Mouse (Mus musculus) hindbrain, embryonic 15.5 days (tissue): ENCODE measurements around the gene Tkfc. TPM values are rescaled to one million over a fixed set of nuclear protein-coding genes. Genes with fewer than 3 reads are reported as not detected.
"Not testable (repeated sequence)": the region's sequence is repeated elsewhere in the genome, so short reads cannot be mapped to it uniquely, and the experiment has no call there.

Source experiments
- ATAC-seq: fragments of 200-750 bp; cut with Nextera tagmentation; 2 replicates; pipeline ENCODE4 v1.8.0; 2017; ENCODE audit warnings: low read depth, moderate number of reproducible peaks, moderate TSS enrichment; ENCODE audit not compliant: low FRiP score
- H3K27ac ChIP-seq: fragments of 300-500 bp; sonication (generic); replicated peaks from 2 replicates; pipeline ENCODE4 v1.5.1; 2015; ENCODE audit warnings: mild to moderate bottlenecking, inconsistent platforms
- H3K27me3 ChIP-seq: fragments of 300-500 bp; sonication (generic); 2 replicates; pipeline ENCODE4 v1.6.1; 2015; ENCODE audit warnings: control low read depth, inconsistent platforms
- H3K36me3 ChIP-seq: fragments of 300-500 bp; sonication (generic); 2 replicates; pipeline ENCODE4 v1.6.1; 2015; ENCODE audit warnings: control low read depth, inconsistent platforms
- H3K4me1 ChIP-seq: fragments of 300-500 bp; sonication (generic); replicated peaks from 2 replicates; pipeline ENCODE4 v1.6.1; 2015; ENCODE audit warnings: control low read depth, inconsistent platforms
- H3K4me2 ChIP-seq: fragments of 300-500 bp; sonication (generic); 2 replicates; pipeline ENCODE4 v1.6.1; 2015; ENCODE audit warnings: moderate library complexity, mild to moderate bottlenecking, inconsistent platforms
- H3K4me3 ChIP-seq: fragments of 300-500 bp; sonication (generic); 2 replicates; pipeline ENCODE4 v1.5.1; 2015; ENCODE audit warnings: mild to moderate bottlenecking, inconsistent platforms
- H3K9ac ChIP-seq: fragments of 300-500 bp; sonication (generic); 2 replicates; pipeline ENCODE4 v1.6.1; 2015; ENCODE audit warnings: inconsistent platforms
- H3K9me3 ChIP-seq: fragments of 300-500 bp; sonication (generic); 2 replicates; pipeline ENCODE4 v1.6.1; 2016; ENCODE audit warnings: control low read depth, inconsistent platforms
- WGBS: fragments of 180-500 bp; shearing (Covaris S2); methylation state at CpG from one replicate; pipeline ENCODE4 v1.1.7; 2015; 5-methylcytosine and 5-hydroxymethylcytosine counted together
- polyA plus RNA-seq: library from polyadenylated mRNA; unstranded; fragments of >200 nt; fragmentation: Nextera tagmentation; extraction: Ambion mirVana; gene quantifications from 2 replicates; pipeline ENCODE4 v1.2.1, GENCODE M21; 2015

The Tkfc gene
- polyA plus RNA-seq, 1 experiment from 2014 or later: 28.3 TPM

DNA sequence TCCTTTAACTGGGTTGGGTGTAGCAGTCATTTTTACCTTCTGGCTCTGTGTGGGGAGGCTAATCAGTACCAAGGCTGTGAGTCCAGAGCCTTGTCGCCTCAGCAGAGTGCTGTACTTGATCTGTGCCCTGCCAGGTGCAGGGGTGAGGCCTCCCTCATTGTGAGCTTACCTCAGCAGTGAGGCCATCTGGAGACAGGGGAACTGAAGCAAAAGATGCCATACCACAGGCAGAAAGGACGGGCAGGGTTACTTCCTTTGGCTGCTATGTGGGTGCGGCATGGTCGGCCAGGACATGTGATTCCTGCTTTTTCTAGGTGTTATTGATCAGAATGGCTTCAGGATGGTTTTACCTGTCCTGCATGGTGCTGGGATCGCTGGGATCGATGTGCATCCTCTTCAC is 23.5 kb downstream of the Tkfc start:
- no peak overlapping the region for H3K27ac ChIP-seq
- no peak overlapping the region for H3K9ac ChIP-seq
- no peak overlapping the region for H3K4me2 ChIP-seq
- peaks cover 14% of the 10 kb centered on the region for H3K4me1 ChIP-seq
- peaks cover 2% of the 10 kb centered on the region; the same call in 1 of the 2 replicates for H3K36me3 ChIP-seq
- no peaks in the 10 kb centered on the region for H3K9me3 ChIP-seq
- H3K27me3 ChIP-seq: no peaks in the 10 kb centered on the region
- no peak overlapping the region for H3K4me3 ChIP-seq
- 83% methylated on average over 6 of the region's 6 CpGs for WGBS
- no peak for ATAC-seq

DNA sequence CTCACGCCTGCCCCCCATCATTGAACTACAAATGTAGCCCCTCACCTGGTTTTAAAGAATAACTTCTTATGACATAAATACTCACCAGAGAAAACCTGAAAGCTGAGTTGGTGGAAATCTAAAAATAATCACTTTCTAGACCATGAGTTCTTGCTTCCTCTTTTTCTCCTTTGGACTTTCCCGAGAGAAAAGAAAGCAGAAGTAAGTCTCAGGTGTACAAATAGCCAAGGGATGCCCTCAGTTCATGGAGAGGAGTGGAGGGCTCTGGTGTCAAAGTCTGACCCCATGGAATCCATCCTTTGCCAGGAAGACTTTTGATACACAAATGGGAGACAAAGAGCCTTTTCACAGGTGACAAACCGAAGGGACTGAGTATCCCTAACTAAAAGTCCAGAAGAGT is 24.7 kb downstream of the Tkfc start:
- Histone ChIP-seq H3K36me3 (peaks cover 2% of the 10 kb centered on the region; the same call in 1 of the 2 replicates), H3K4me2 (no peak overlapping the region), H3K27me3 (no peaks in the 10 kb centered on the region), H3K9ac (no peak overlapping the region), H3K4me1 (peaks cover 21% of the 10 kb centered on the region), H3K4me3 (no peak overlapping the region), H3K9me3 (no peaks in the 10 kb centered on the region), H3K27ac (no peak overlapping the region)
- WGBS: 84% methylated on average over 3 of the region's 3 CpGs
- no peak for ATAC-seq

DNA sequence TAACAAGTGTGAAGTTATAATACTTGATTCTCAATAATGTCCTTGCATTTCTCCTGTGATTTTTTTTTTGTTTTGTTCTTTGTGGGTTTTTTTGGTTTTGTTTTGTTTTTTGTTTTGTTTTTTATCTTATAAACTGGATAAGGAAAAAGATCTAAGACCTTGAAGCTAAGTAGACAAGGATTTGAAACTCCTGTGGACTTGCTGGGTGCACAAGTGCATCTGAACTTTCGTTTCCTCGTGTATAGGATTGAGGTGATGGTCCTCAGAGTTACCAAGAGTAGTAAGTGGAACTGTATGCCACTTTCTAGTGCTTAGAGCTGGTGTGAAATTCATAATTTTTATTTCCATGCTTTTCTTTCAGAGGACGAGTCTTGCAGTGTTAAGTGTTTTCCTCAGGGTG is 25.4 kb downstream of the Tkfc start:
- no peak overlapping the region for H3K9ac ChIP-seq
- 83% methylated on average over 3 of the region's 3 CpGs for WGBS
- no peak overlapping the region for H3K4me2 ChIP-seq
- H3K4me1 ChIP-seq: peaks cover 27% of the 10 kb centered on the region
- no peak overlapping the region for H3K4me3 ChIP-seq
- no peak overlapping the region for H3K27ac ChIP-seq
- no peaks in the 10 kb centered on the region for H3K9me3 ChIP-seq
- peaks cover under 1% of the 10 kb centered on the region; the same call in 1 of the 2 replicates for H3K36me3 ChIP-seq
- ATAC-seq: no peak
- no peaks in the 10 kb centered on the region for H3K27me3 ChIP-seq

DNA sequence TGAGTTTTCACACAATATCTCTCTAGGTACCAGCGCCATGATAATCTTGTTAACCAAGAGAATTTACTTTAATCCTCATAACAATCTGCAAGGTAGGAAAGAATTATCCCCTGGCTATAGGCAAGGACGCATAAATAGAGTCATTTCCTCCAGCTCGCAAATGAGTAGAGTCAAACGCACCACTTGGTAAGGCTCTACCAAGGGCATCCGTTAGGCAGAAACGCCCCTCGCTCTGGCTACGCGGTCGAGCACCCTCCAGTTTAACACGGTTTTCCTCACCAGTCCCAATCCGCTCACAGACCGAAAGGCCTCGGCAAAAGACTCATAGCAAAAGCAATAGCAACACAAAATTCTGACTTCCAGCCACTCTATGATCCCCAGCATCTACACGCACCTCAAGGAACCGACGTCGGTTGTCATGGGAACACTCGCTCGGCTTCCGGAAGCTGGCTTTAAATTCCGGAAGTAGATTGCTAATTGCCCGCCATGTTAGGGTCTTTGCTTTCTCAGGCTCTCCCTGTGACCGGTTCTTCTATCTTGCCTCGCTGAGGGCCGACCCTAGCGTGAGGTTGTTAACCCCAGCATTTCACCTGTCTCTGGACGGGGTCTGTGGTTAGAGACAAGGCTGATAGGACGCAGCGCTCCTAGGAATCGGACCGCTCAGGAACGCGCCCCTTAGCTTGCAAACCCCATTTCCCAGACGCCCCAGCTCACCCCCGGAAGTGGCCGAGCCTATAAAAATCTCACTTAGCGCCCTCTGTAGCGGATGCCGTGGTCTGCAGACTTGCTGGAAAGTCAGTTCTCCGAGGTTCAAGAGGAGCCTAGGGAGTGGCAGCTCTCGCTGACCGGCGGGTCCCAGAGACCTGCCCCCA is 28.5 kb downstream of the Tkfc start, which contains the start of the genes Cyb561a3 and Tmem138:
Gene Cyb561a3, plus strand, starts transcription at position 483 of the 872 bp plus-strand sequence.
Gene Tmem138, minus strand, starts transcription at position 673 of the 872 bp plus-strand sequence.
- Histone ChIP-seq H3K4me1 (peaks cover 27% of the 10 kb centered on the region), H3K4me3 (peak within 1 kb of the TSS; percentile 74), H3K27ac (peak within 1 kb of the TSS; percentile 95), H3K9me3 (no peaks in the 10 kb centered on the region), H3K4me2 (peak within 1 kb of the TSS; percentile 67), H3K9ac (peak within 1 kb of the TSS; percentile 77), H3K27me3 (no peaks in the 10 kb centered on the region), H3K36me3 (peaks cover 25% of the 10 kb centered on the region)
- under 1% methylated on average over 44 of the region's 44 CpGs for WGBS
- peak; percentile 98 for ATAC-seq

DNA sequence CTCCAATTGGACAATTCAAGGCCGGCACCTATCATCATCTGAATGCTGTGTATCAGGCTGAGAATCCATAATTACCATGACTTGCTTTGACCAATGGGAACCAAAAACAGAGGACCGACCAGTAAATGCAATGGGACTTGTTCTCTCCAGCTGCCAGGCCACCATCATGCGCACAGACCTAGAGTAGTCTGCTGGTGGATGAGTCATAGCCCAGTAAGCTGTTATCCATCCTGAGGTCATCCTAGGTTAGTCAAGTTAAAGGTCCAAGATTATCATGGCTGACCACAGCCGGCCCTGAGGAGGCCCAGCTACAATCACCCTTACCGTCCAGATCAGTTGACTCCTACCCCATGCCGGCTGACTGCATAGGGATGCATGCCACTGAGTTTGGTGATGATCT is 35.8 kb downstream of the Tkfc start:
- no peaks in the 10 kb centered on the region for H3K4me1 ChIP-seq
- ATAC-seq: no peak
- no peak overlapping the region for H3K9ac ChIP-seq
- H3K9me3 ChIP-seq: no peaks in the 10 kb centered on the region
- no peak overlapping the region for H3K4me2 ChIP-seq
- H3K36me3 ChIP-seq: peaks cover 49% of the 10 kb centered on the region
- H3K27ac ChIP-seq: no peak overlapping the region
- WGBS: 96% methylated on average over 6 of the region's 6 CpGs
- no peak overlapping the region for H3K4me3 ChIP-seq
- H3K27me3 ChIP-seq: no peaks in the 10 kb centered on the region

DNA sequence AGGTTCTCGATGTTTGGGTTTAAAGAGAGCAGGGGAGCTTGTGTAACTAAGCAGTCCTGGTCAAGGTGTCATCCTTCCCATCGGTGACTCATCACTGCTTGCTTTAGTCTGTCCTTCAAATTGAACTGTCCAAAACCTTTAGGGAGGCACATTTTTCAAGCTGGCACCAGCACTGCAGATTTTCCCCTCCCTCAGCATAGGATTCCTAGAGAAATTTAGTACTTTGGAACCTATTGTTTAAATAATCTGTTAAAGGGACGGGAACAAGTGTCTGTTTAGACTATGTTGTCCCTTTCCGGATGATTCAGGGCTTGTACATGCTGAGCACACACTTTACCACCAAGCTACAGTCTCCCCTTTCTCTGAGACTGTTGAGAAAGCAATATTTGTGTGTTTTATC is 40.2 kb downstream of the Tkfc start:
- no peak for ATAC-seq
- 81% methylated on average over 4 of the region's 4 CpGs for WGBS
- Histone ChIP-seq H3K27ac (no peak overlapping the region), H3K4me2 (no peak overlapping the region), H3K9ac (no peak overlapping the region), H3K9me3 (no peaks in the 10 kb centered on the region), H3K36me3 (peaks cover 13% of the 10 kb centered on the region), H3K4me3 (no peak overlapping the region), H3K27me3 (no peaks in the 10 kb centered on the region), H3K4me1 (no peaks in the 10 kb centered on the region)

DNA sequence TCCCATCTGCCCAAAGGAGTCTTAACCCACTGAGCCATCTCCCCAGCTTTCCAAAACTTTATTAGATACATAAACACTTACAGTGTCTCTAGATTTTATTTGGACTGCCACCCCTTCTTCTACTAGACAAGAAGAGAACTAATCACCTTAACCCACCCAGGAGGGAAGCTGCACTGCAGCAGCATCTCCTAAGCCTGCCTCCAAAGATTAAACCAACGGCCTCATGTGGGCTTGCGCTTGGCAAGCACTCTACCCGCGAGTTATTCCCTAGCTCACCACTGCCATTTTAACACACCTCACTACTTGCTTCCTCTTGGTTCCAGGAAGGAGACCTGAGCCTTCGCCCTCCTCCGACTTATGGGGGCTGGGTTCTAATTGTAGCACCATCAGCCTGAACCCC is 41.2 kb downstream of the Tkfc start:
- WGBS: 86% methylated on average over 6 of the region's 6 CpGs
- H3K27ac ChIP-seq: no peak overlapping the region

DNA sequence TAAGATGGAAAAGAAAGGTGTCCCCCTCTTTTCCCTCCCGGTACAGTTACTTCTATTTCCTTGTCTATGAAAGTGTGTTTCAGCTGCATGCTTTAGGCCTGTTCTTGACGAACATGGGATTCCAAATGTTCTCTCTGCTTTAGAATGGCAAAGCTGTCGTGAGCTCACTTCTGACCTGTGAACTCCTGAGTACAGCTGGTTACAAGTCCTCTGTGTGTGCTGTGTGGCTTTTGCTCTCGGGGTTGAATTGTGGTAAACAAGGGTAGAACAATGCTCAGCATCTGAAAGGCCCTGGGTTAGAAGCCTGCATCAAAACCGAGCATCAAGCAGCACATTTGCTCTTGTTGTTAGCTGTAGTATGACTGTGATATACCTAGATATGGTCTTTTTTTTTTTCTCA is 43.1 kb downstream of the Tkfc start:
- Histone ChIP-seq H3K9ac (no peak overlapping the region), H3K4me3 (no peak overlapping the region), H3K9me3 (no peaks in the 10 kb centered on the region), H3K4me2 (no peak overlapping the region), H3K36me3 (no peaks in the 10 kb centered on the region), H3K27ac (no peak overlapping the region), H3K4me1 (no peaks in the 10 kb centered on the region), H3K27me3 (no peaks in the 10 kb centered on the region)
- ATAC-seq: no peak
- WGBS: 58% methylated on average over 5 of the region's 5 CpGs

More for the DNA sequence above, 41.2 kb downstream of the Tkfc start:
- no peaks in the 10 kb centered on the region for H3K4me1 ChIP-seq
- no peak overlapping the region for H3K4me3 ChIP-seq
- no peaks in the 10 kb centered on the region for H3K9me3 ChIP-seq
- H3K4me2 ChIP-seq: no peak overlapping the region
- H3K9ac ChIP-seq: no peak overlapping the region
- peaks cover 6% of the 10 kb centered on the region; the same call in 1 of the 2 replicates for H3K36me3 ChIP-seq
- no peaks in the 10 kb centered on the region for H3K27me3 ChIP-seq
- no peak for ATAC-seq

DNA sequence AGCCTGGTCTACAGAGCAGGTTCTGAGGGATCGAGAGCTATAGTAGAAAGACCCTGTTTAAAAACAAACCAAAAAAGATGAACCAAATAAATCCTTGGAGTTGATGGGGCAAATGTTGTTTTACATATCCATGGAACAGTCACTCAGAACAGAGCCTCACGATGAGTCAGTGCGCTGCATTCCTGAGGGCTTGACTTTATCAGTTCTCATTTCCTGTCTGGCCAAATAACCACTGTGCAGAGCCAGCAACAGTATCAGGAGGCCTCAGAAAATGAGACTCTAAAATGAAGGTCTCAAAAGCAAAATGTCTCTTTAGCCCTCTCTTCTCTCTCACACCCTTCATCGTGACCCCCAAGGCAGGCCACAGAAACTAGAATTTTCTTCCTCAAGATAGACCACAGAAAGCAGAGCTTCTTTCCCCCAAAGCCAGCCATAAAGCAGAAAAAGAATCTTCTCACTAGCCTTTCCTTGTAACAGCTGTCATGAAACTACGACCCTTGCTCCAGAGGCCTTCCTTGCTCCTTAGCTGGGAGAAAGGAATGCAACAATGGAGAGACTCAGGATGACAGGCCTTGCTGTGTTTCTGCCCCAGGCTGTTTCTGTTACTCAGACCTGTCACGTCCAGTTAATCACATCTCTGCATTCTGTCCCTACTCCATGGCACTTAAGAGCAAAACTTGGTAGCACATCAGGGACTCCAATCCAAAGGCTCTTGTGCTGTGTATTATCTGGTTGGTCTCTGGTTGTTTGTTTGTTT is 43.7 kb downstream of the Tkfc start:
- no peak overlapping the region for H3K9ac ChIP-seq
- no peak overlapping the region for H3K4me2 ChIP-seq
- WGBS: 66% methylated on average over 6 of the region's 6 CpGs
- H3K27me3 ChIP-seq: no peaks in the 10 kb centered on the region
- H3K27ac ChIP-seq: no peak overlapping the region
- no peak overlapping the region for H3K4me3 ChIP-seq
- ATAC-seq: no peak
- no peaks in the 10 kb centered on the region for H3K36me3 ChIP-seq
- H3K9me3 ChIP-seq: no peaks in the 10 kb centered on the region
- peaks cover under 1% of the 10 kb centered on the region; the same call in 1 of the 2 replicates for H3K4me1 ChIP-seq

DNA sequence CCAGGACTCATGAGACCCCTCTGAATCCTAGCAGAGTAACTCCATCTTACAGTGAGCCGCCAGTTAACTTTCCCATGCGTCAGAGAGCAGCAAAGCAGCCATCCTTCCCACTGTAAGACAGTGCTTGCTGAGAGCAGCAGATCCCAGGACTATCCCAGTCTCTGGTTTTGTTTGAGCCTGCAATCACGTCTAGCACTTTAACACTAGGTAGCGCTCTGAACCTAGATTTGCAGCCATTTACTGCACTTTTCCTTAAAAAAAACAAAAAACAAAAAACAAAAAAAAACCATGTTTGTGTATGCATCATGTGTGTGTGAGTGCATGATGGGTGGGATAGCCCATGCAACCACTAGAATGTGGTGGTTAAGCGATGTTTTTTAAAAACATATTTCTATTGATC is 45.3 kb downstream of the Tkfc start:
- 41% methylated on average over 5 of the region's 5 CpGs for WGBS
- Histone ChIP-seq H3K27me3 (no peaks in the 10 kb centered on the region), H3K27ac (no peak overlapping the region), H3K4me2 (no peak overlapping the region), H3K36me3 (no peaks in the 10 kb centered on the region), H3K4me1 (peaks cover 9% of the 10 kb centered on the region), H3K9me3 (no peaks in the 10 kb centered on the region), H3K9ac (no peak overlapping the region), H3K4me3 (no peak overlapping the region)
- ATAC-seq: no peak

DNA sequence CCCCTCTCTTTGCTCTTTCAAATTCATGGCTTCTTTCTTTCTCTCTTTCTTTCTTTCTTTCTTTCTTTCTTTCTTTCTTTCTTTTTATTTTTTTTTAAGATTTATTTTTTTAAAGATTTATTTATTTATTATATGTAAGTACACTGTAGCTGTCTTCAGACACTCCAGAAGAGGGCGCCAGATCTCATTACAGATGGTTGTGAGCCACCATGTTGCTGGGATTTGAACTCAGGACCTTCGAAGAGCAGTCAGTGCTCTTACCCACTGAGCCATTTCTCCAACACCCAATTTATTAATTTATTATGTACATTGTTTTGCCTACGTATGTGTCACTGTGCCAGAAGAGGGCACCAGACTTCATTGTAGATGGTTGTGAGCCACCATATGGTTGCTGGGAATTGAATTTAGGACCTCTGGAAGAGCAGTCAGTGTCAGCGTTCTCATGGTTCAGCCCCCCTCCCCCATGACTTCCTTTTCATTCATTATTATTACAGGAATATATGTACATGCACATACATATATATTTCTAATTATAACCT is 47.5 kb downstream of the Tkfc start:
- not testable (repeated sequence) for H3K4me3 ChIP-seq, H3K27me3 ChIP-seq, H3K9me3 ChIP-seq, H3K4me2 ChIP-seq, H3K9ac ChIP-seq, H3K27ac ChIP-seq, H3K36me3 ChIP-seq, ATAC-seq
- WGBS: 72% methylated on average over 4 of the region's 4 CpGs
- peaks cover 23% of the 10 kb centered on the region for H3K4me1 ChIP-seq

DNA sequence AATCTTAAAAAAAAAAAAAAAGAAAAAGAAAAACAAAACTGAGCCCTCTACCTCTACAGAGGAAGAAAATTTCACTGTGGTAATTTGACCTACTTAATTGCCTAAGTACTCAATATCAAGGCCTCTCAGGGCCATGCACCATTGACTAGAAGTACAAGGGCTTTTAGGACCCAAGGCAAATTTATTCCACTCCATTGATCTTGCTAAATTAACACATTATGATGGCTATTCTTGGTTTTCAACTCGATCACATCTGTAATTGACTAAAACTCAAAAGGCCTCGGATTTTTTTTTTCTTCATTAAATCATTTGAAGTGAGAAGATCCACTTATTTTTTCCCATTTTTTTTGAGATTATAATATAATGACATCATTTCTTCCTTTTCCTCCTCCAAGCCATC is 48.0 kb downstream of the Tkfc start:
- 68% methylated on average over 2 of the region's 2 CpGs for WGBS
- no peak overlapping the region for H3K4me3 ChIP-seq
- no peak overlapping the region for H3K9ac ChIP-seq
- H3K4me1 ChIP-seq: peaks cover 23% of the 10 kb centered on the region
- H3K9me3 ChIP-seq: no peaks in the 10 kb centered on the region
- peaks cover 12% of the 10 kb centered on the region for H3K36me3 ChIP-seq
- ATAC-seq: no peak
- H3K27me3 ChIP-seq: no peaks in the 10 kb centered on the region
- no peak overlapping the region for H3K4me2 ChIP-seq
- no peak overlapping the region for H3K27ac ChIP-seq
